Mouse (Mus musculus) testis, adult 2 months (tissue): ENCODE measurements around the gene Ubtd2. TPM values are rescaled to one million over a fixed set of nuclear protein-coding genes. Genes with fewer than 3 reads are reported as not detected.

ENCODE experiments used
- H3K27ac ChIP-seq: fragments of 200-500 bp; 2 replicates; pipeline ENCODE4 v1.5.1; 2012; ENCODE audit warnings: low read depth, low read length; ENCODE audit not compliant: control insufficient read depth, insufficient read depth
- H3K27me3 ChIP-seq: fragments of 200-500 bp; 2 replicates; pipeline ENCODE4 v1.6.1; 2012; ENCODE audit warnings: mild to moderate bottlenecking, low read length, moderate library complexity; ENCODE audit not compliant: control insufficient read depth, insufficient read depth
- H3K36me3 ChIP-seq: fragments of 200-500 bp; 2 replicates; pipeline ENCODE4 v1.6.1; 2012; ENCODE audit warnings: mild to moderate bottlenecking, low read length; ENCODE audit not compliant: control insufficient read depth, insufficient read depth
- H3K4me1 ChIP-seq: fragments of 200-500 bp; 2 replicates; pipeline ENCODE4 v1.6.1; 2012; ENCODE audit warnings: low read length; ENCODE audit not compliant: control insufficient read depth, insufficient read depth
- H3K4me3 ChIP-seq: fragments of 200-500 bp; 2 replicates; pipeline ENCODE4 v1.5.1; 2012; ENCODE audit warnings: low read depth, mild to moderate bottlenecking, low read length, moderate library complexity, mixed read lengths; ENCODE audit not compliant: control insufficient read depth
- CTCF ChIP-seq: fragments of 200-500 bp; IDR thresholded peaks from 2 replicates; pipeline ENCODE4 v1.5.1; 2012; ENCODE audit warnings: low read depth, mild to moderate bottlenecking, inconsistent platforms, low read length, moderate library complexity; ENCODE audit not compliant: control insufficient read depth, insufficient read depth, insufficient replicate concordance
- POLR2A ChIP-seq: fragments of 200-500 bp; IDR thresholded peaks from 2 replicates; pipeline ENCODE4 v1.6.1; 2012; ENCODE audit warnings: low read depth, mild to moderate bottlenecking, inconsistent platforms, low read length, moderate library complexity; ENCODE audit not compliant: control insufficient read depth
- polyA plus RNA-seq: library from polyadenylated mRNA; depleted of rRNA; stranded (reverse); fragments of >200 nt; gene quantifications from 2 replicates; pipeline ENCODE4 v1.2.3, GENCODE M21; 2012

Ubtd2 gene
- polyA plus RNA-seq, 1 experiment: 120 TPM

GRCm38 (mm10) chr11:32425043-32425658, 30.0 kb upstream of the Ubtd2 start:
- H3K27me3 ChIP-seq: no peaks in the 10 kb centered on the region
- no peaks in the 10 kb centered on the region for H3K4me1 ChIP-seq
- H3K4me3 ChIP-seq: no peak overlapping the region
- TF ChIP-seq CTCF: no peak
- no peak for TF ChIP-seq POLR2A
- H3K27ac ChIP-seq: no peak overlapping the region
- no peaks in the 10 kb centered on the region for H3K36me3 ChIP-seq

GRCm38 (mm10) chr11:32427537-32427936, 27.6 kb upstream of the Ubtd2 start:
- Histone ChIP-seq H3K4me3 (no peak overlapping the region), H3K36me3 (no peaks in the 10 kb centered on the region), H3K27ac (no peak overlapping the region), H3K27me3 (no peaks in the 10 kb centered on the region), H3K4me1 (no peaks in the 10 kb centered on the region)
- TF ChIP-seq POLR2A (no peak), CTCF (no peak)

- Histone ChIP-seq H3K4me1 (no peaks in the 10 kb centered on the region), H3K27ac (no peak overlapping the region)
- TF ChIP-seq POLR2A (no peak), CTCF (no peak)
Observed at GRCm38 (mm10) chr11:32435410-32436060, 19.6 kb upstream of the Ubtd2 start.

GRCm38 (mm10) chr11:32442576-32442975, 12.6 kb upstream of the Ubtd2 start:
- Histone ChIP-seq H3K36me3 (no peaks in the 10 kb centered on the region), H3K27me3 (no peaks in the 10 kb centered on the region), H3K27ac (no peak overlapping the region), H3K4me3 (no peak overlapping the region), H3K4me1 (no peaks in the 10 kb centered on the region)
- no peak for TF ChIP-seq POLR2A
- TF ChIP-seq CTCF: no peak

More at GRCm38 (mm10) chr11:32435410-32436060, 19.6 kb upstream of the Ubtd2 start:
- no peak overlapping the region for H3K4me3 ChIP-seq
- H3K27me3 ChIP-seq: no peaks in the 10 kb centered on the region
- no peaks in the 10 kb centered on the region for H3K36me3 ChIP-seq

GRCm38 (mm10) chr11:32444266-32444665, 10.9 kb upstream of the Ubtd2 start:
- H3K4me1 ChIP-seq: no peaks in the 10 kb centered on the region
- H3K36me3 ChIP-seq: no peaks in the 10 kb centered on the region
- TF ChIP-seq CTCF: no peak
- TF ChIP-seq POLR2A: no peak
- H3K27ac ChIP-seq: no peak overlapping the region
- no peak overlapping the region for H3K4me3 ChIP-seq
- no peaks in the 10 kb centered on the region for H3K27me3 ChIP-seq

GRCm38 (mm10) chr11:32445135-32445534, 10.0 kb upstream of the Ubtd2 start:
- H3K27me3 ChIP-seq: no peaks in the 10 kb centered on the region
- no peak overlapping the region for H3K4me3 ChIP-seq
- H3K4me1 ChIP-seq: no peaks in the 10 kb centered on the region
- H3K27ac ChIP-seq: no peak overlapping the region
- no peaks in the 10 kb centered on the region for H3K36me3 ChIP-seq
- no peak for TF ChIP-seq CTCF
- TF ChIP-seq POLR2A: no peak

GRCm38 (mm10) chr11:32445637-32446226, 9.4 kb upstream of the Ubtd2 start:
- Histone ChIP-seq H3K4me3 (no peak overlapping the region), H3K27me3 (no peaks in the 10 kb centered on the region), H3K36me3 (no peaks in the 10 kb centered on the region), H3K4me1 (no peaks in the 10 kb centered on the region), H3K27ac (no peak overlapping the region)
- no peak for TF ChIP-seq CTCF
- no peak for TF ChIP-seq POLR2A
